Mouse (Mus musculus) liver, adult 2 months (tissue): ENCODE data around the gene Trio.

Experiments
- CTCF ChIP-seq: fragments of 200-500 bp; IDR thresholded peaks from 2 replicates; pipeline ENCODE4 v1.5.1; 2011; ENCODE audit warnings: low read depth, low read length, control low read depth
- POLR2A ChIP-seq: fragments of 200-500 bp; IDR thresholded peaks from 2 replicates; pipeline ENCODE4 v1.6.1; 2011; ENCODE audit warnings: low read length, control low read depth; ENCODE audit not compliant: insufficient read depth; ENCODE audit errors: extremely low read depth

- TF ChIP-seq CTCF (no peak), POLR2A (no peak)
Measured at GRCm38 (mm10) chr15:27892029-27892428, 133.6 kb downstream of the Trio start.
